Mouse (Mus musculus): ENCODE results near the gene Atp8b3. TPM values are rescaled to one million over a fixed set of nuclear protein-coding genes. Genes with fewer than 3 reads are reported as not detected.
A peak's percentile ranks its signal among the peaks of the same experiment; 100 is the strongest.

Atp8b3 gene
- polyA plus RNA-seq, 1 experiment from 2014 or later = 0.29 TPM

GRCm38 (mm10) chr10:80539493-80539892 is 569 bp upstream of the Atp8b3 start:
- Histone ChIP-seq H3K27ac (no peak overlapping the region), H3K27me3 (peaks cover 49% of the 10 kb centered on the region), H3K4me3 (no peak overlapping the region), H3K36me3 (peaks cover 35% of the 10 kb centered on the region), H3K9me3 (no peaks in the 10 kb centered on the region), H3K4me2 (replicated peaks) (no peak overlapping the region), H3K9ac (no peak overlapping the region), H3K4me1 (peaks cover 13% of the 10 kb centered on the region)
- WGBS = 43% methylated on average over 5 of the region's 5 CpGs
- no peak for ATAC-seq (ENCODE audit: low FRiP score, low read depth)

GRCm38 (mm10) chr10:80538180-80538579 is 744 bp downstream of the Atp8b3 start:
- Histone ChIP-seq H3K9me3 (no peaks in the 10 kb centered on the region), H3K36me3 (peaks cover 22% of the 10 kb centered on the region), H3K4me2 (replicated peaks) (no peak overlapping the region), H3K27ac (no peak overlapping the region), H3K9ac (no peak overlapping the region), H3K4me3 (no peak overlapping the region), H3K27me3 (peaks cover 58% of the 10 kb centered on the region), H3K4me1 (peaks cover 13% of the 10 kb centered on the region)
- no peak for ATAC-seq (ENCODE audit: low FRiP score, low read depth)
- WGBS = 47% methylated on average over 5 of the region's 5 CpGs

- 0 out of 2 replicates have a peak overlapping the region, but pooled peaks have one; percentile 7 for H3K4me3 ChIP-seq
- H3K9ac ChIP-seq = no peak overlapping the region
- no peaks in the 10 kb centered on the region for H3K9me3 ChIP-seq
- H3K4me1 ChIP-seq = peaks cover 13% of the 10 kb centered on the region
- H3K27ac ChIP-seq = no peak overlapping the region
- H3K27me3 ChIP-seq = peaks cover 62% of the 10 kb centered on the region
- WGBS = 11% methylated on average over 13 of the region's 13 CpGs
- H3K36me3 ChIP-seq = no peaks in the 10 kb centered on the region
- no peak for ATAC-seq (ENCODE audit: low FRiP score, low read depth)
- no peak overlapping the region for H3K4me2 ChIP-seq (replicated peaks)
These were observed 3.2 kb downstream of the Atp8b3 start for GRCm38 (mm10) chr10:80535711-80536110.

- Histone ChIP-seq H3K9me3 (no peaks in the 10 kb centered on the region), H3K4me2 (replicated peaks) (peak overlapping the region; percentile 21; the same call in 1 of the 2 replicates), H3K4me1 (peaks cover 13% of the 10 kb centered on the region), H3K27me3 (peaks cover 62% of the 10 kb centered on the region), H3K9ac (0 out of 2 replicates have a peak overlapping the region, but pooled peaks have one; percentile 4), H3K4me3 (peak overlapping the region; percentile 7; the same call in 1 of the 2 replicates), H3K36me3 (no peaks in the 10 kb centered on the region), H3K27ac (no peak overlapping the region)
- no peak for ATAC-seq (ENCODE audit: low FRiP score, low read depth)
- WGBS = 11% methylated on average over 14 of the region's 14 CpGs
These were observed 3.9 kb downstream of the Atp8b3 start for GRCm38 (mm10) chr10:80535071-80535470.

- 17% methylated on average over 7 of the region's 7 CpGs for WGBS
These were observed 5.2 kb downstream of the Atp8b3 start for GRCm38 (mm10) chr10:80533704-80534103.

GRCm38 (mm10) chr10:80532783-80533182 is 6.1 kb downstream of the Atp8b3 start:
- no peak overlapping the region for H3K4me2 ChIP-seq (replicated peaks)
- H3K27me3 ChIP-seq = peaks cover 53% of the 10 kb centered on the region
- ATAC-seq (ENCODE audit: low FRiP score, low read depth) = no peak
- 89% methylated on average over 11 of the region's 11 CpGs for WGBS
- no peaks in the 10 kb centered on the region for H3K9me3 ChIP-seq
- H3K4me1 ChIP-seq = peaks cover 7% of the 10 kb centered on the region; the same call in 1 of the 2 replicates
- no peak overlapping the region for H3K4me3 ChIP-seq
- no peaks in the 10 kb centered on the region for H3K36me3 ChIP-seq
- H3K27ac ChIP-seq = no peak overlapping the region
- H3K9ac ChIP-seq = no peak overlapping the region

More at GRCm38 (mm10) chr10:80533704-80534103, 5.2 kb downstream of the Atp8b3 start:
- Histone ChIP-seq H3K9ac (no peak overlapping the region), H3K4me3 (no peak overlapping the region), H3K9me3 (no peaks in the 10 kb centered on the region), H3K27ac (no peak overlapping the region), H3K27me3 (peaks cover 60% of the 10 kb centered on the region), H3K36me3 (no peaks in the 10 kb centered on the region), H3K4me2 (replicated peaks) (no peak overlapping the region), H3K4me1 (peaks cover 8% of the 10 kb centered on the region)
- no peak for ATAC-seq (ENCODE audit: low FRiP score, low read depth)

GRCm38 (mm10) chr10:80526172-80526571 is 12.8 kb downstream of the Atp8b3 start:
- H3K4me2 ChIP-seq (replicated peaks) = peak overlapping the region; percentile 45
- H3K36me3 ChIP-seq = no peaks in the 10 kb centered on the region
- WGBS = 18% methylated on average over 9 of the region's 9 CpGs
- peak; percentile 77 for ATAC-seq (ENCODE audit: low FRiP score, low read depth)
- H3K9ac ChIP-seq = no peak overlapping the region
- peaks cover 6% of the 10 kb centered on the region; the same call in 1 of the 2 replicates for H3K4me1 ChIP-seq
- H3K4me3 ChIP-seq = 0 out of 2 replicates have a peak overlapping the region, but pooled peaks have one; percentile 10
- peaks cover 14% of the 10 kb centered on the region; the same call in 1 of the 2 replicates for H3K27me3 ChIP-seq
- no peaks in the 10 kb centered on the region for H3K9me3 ChIP-seq
- H3K27ac ChIP-seq = no peak overlapping the region

GRCm38 (mm10) chr10:80523299-80523698 is 15.6 kb downstream of the Atp8b3 start:
- Histone ChIP-seq H3K9me3 (peaks cover 4% of the 10 kb centered on the region; the same call in 1 of the 2 replicates), H3K9ac (no peak overlapping the region), H3K27ac (no peak overlapping the region), H3K4me2 (replicated peaks) (no peak overlapping the region), H3K36me3 (no peaks in the 10 kb centered on the region), H3K4me1 (peaks cover 6% of the 10 kb centered on the region; the same call in 1 of the 2 replicates), H3K4me3 (no peak overlapping the region), H3K27me3 (peaks cover 4% of the 10 kb centered on the region; the same call in 1 of the 2 replicates)
- WGBS = 95% methylated on average over 7 of the region's 7 CpGs
- no peak for ATAC-seq (ENCODE audit: low FRiP score, low read depth)

- Histone ChIP-seq H3K4me2 (replicated peaks) (no peak overlapping the region), H3K27ac (no peak overlapping the region), H3K27me3 (peaks cover 26% of the 10 kb centered on the region), H3K9ac (no peak overlapping the region), H3K4me3 (no peak overlapping the region), H3K9me3 (peaks cover 4% of the 10 kb centered on the region; the same call in 1 of the 2 replicates), H3K36me3 (no peaks in the 10 kb centered on the region), H3K4me1 (0 out of 2 replicates have a peak, but pooled peaks cover 2% of the 10 kb centered on the region)
- no peak for ATAC-seq (ENCODE audit: low FRiP score, low read depth)
- 81% methylated on average over 2 of the region's 2 CpGs for WGBS
These were observed 19.6 kb downstream of the Atp8b3 start for GRCm38 (mm10) chr10:80519287-80519686.

GRCm38 (mm10) chr10:80513739-80514138 is 25.2 kb downstream of the Atp8b3 start:
- ATAC-seq (ENCODE audit: low FRiP score, low read depth) = no peak
- Histone ChIP-seq H3K9ac (peak overlapping the region; percentile 43), H3K4me1 (peaks cover 13% of the 10 kb centered on the region; the same call in 1 of the 2 replicates), H3K4me3 (0 out of 2 replicates have a peak overlapping the region, but pooled peaks have one; percentile 3), H3K27ac (no peak overlapping the region), H3K9me3 (no peaks in the 10 kb centered on the region), H3K27me3 (peaks cover 76% of the 10 kb centered on the region), H3K36me3 (no peaks in the 10 kb centered on the region), H3K4me2 (replicated peaks) (peak overlapping the region; percentile 35)
- 13% methylated on average over 19 of the region's 19 CpGs for WGBS

- 46% methylated on average over 10 of the region's 10 CpGs for WGBS
- Histone ChIP-seq H3K4me3 (peak overlapping the region; percentile 32; the same call in 1 of the 2 replicates), H3K4me1 (peaks cover 13% of the 10 kb centered on the region; the same call in 1 of the 2 replicates), H3K36me3 (no peaks in the 10 kb centered on the region), H3K9ac (no peak overlapping the region), H3K4me2 (replicated peaks) (no peak overlapping the region), H3K9me3 (no peaks in the 10 kb centered on the region), H3K27ac (no peak overlapping the region), H3K27me3 (peaks cover 91% of the 10 kb centered on the region)
- ATAC-seq (ENCODE audit: low FRiP score, low read depth) = no peak
These were observed 28.7 kb downstream of the Atp8b3 start for GRCm38 (mm10) chr10:80510273-80510660.

GRCm38 (mm10) chr10:80509412-80510272 is 29.3 kb downstream of the Atp8b3 start:
- Histone ChIP-seq H3K27me3 (peaks cover 91% of the 10 kb centered on the region), H3K4me2 (replicated peaks) (peak overlapping the region; percentile 63), H3K9ac (no peak overlapping the region), H3K27ac (no peak overlapping the region), H3K9me3 (no peaks in the 10 kb centered on the region), H3K4me1 (peaks cover 13% of the 10 kb centered on the region; the same call in 1 of the 2 replicates), H3K4me3 (peak overlapping the region; percentile 32), H3K36me3 (no peaks in the 10 kb centered on the region)
- ATAC-seq (ENCODE audit: low FRiP score, low read depth) = peak; percentile 42; the same call in 1 of the 2 replicates
- 9% methylated on average over 20 of the region's 20 CpGs for WGBS
